Mouse (Mus musculus): ENCODE measurements around the gene Ppp6r3. TPM values are rescaled to one million over a fixed set of nuclear protein-coding genes. Genes with fewer than 3 reads are reported as not detected.

Ppp6r3 gene
- polyA plus RNA-seq, 1 experiment: 28.8 TPM

DNA sequence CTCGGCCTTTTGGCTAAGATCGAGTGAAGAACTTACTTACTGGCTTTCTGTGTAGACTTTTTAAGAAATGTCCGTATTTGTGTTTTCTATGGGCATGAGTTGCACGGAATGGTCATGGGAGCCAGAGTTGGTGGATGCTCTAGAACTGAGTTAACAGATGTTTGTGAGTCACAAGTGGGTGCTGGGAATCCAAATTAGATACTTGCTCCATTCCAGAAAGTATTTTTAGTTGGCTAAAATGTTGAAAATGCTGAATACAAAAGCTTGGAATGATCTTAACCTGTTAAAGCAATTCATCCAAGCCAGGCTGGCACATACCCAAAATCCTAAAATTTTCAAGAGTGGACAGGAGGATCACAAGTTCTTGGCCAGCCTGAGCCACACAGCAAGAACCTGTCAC lies 48.0 kb downstream of the Ppp6r3 start:
- H3K36me3 ChIP-seq (ENCODE audit: control insufficient read depth, insufficient read depth, low read length): no peaks in the 10 kb centered on the region; the same call in 1 of the 2 replicates

DNA sequence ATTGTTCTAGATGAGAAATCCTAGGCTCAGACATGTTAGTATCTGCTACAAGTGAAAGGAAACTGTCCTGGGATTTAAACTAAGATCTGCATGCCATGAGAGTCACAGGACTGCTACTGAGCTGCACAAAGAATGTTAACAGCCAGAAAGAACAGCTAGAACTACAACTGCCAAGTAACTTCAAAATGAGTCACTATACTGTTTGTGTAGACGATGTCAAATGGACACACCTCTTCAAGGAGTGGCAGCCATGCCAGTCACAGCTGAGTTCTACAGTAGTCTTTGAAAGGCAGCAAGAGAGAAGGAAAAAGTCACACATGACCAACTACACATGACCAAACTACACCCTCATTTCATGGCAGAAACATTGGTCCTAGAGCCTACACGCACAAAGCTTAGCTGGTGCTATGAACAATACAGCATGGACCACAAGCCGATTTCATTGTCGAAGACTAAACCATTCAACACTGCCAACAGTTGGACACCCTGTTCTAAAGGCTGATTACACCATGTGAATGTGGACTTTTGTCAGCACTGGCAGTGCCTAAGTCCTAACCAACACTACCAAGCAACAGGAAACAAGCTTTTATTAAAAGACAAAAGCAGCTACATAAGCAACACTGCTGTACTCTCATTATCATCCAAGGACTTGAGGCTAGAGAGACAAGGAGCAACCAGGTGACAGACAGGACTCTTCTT lies 55.9 kb downstream of the Ppp6r3 start:
- Histone ChIP-seq H3K27me3 (ENCODE audit: control insufficient read depth, insufficient read depth, low read length) (no peaks in the 10 kb centered on the region), H3K36me3 (ENCODE audit: control insufficient read depth, insufficient read depth, low read length) (peaks cover 2% of the 10 kb centered on the region; the same call in 1 of the 2 replicates), H3K27ac (ENCODE audit: control insufficient read depth, insufficient read depth, low read depth, low read length) (no peak overlapping the region), H3K4me3 (ENCODE audit: control insufficient read depth, low read depth, low read length) (no peak overlapping the region), H3K4me1 (ENCODE audit: control insufficient read depth, insufficient read depth, low read length) (no peaks in the 10 kb centered on the region)
- TF ChIP-seq POLR2A (IDR thresholded peaks at IDR 0.05; ENCODE audit: control insufficient read depth, low read depth, low read length) (no peak), CTCF (IDR thresholded peaks at IDR 0.05; ENCODE audit: control insufficient read depth, insufficient read depth, insufficient replicate concordance, low read depth, low read length) (no peak)

More for the DNA sequence above, 48.0 kb downstream of the Ppp6r3 start:
- TF ChIP-seq POLR2A (IDR thresholded peaks at IDR 0.05; ENCODE audit: control insufficient read depth, low read depth, low read length): no peak
- TF ChIP-seq CTCF (IDR thresholded peaks at IDR 0.05; ENCODE audit: control insufficient read depth, insufficient read depth, insufficient replicate concordance, low read depth, low read length): no peak
- no peak overlapping the region for H3K4me3 ChIP-seq (ENCODE audit: control insufficient read depth, low read depth, low read length)
- H3K27me3 ChIP-seq (ENCODE audit: control insufficient read depth, insufficient read depth, low read length): no peaks in the 10 kb centered on the region
- no peak overlapping the region for H3K27ac ChIP-seq (ENCODE audit: control insufficient read depth, insufficient read depth, low read depth, low read length)
- H3K4me1 ChIP-seq (ENCODE audit: control insufficient read depth, insufficient read depth, low read length): peaks cover 2% of the 10 kb centered on the region; the same call in 1 of the 2 replicates

DNA sequence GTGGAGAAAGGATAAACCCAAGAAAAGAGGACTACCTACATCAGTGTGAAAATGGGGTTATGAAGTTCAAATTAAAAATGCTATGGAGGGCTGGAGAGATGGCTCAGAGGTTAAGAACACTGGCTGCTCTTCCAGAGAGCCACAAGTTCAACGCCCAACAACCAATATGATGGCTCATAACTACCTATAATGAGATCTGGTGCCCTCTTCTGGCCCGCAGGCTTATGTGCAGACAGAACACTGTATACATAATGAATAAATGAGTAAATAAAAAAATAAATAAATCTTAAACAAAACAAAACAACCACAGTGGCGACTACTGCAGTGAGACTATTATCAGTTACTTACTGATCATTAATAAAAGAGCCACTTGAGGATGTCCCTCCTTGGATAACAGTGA lies 78.3 kb downstream of the Ppp6r3 start:
- TF ChIP-seq POLR2A (IDR thresholded peaks at IDR 0.05; ENCODE audit: control insufficient read depth, low read depth, low read length): no peak
- no peak for TF ChIP-seq CTCF (IDR thresholded peaks at IDR 0.05; ENCODE audit: control insufficient read depth, insufficient read depth, insufficient replicate concordance, low read depth, low read length)
- Histone ChIP-seq H3K4me1 (ENCODE audit: control insufficient read depth, insufficient read depth, low read length) (no peaks in the 10 kb centered on the region), H3K36me3 (ENCODE audit: control insufficient read depth, insufficient read depth, low read length) (no peaks in the 10 kb centered on the region; the same call in 1 of the 2 replicates)

DNA sequence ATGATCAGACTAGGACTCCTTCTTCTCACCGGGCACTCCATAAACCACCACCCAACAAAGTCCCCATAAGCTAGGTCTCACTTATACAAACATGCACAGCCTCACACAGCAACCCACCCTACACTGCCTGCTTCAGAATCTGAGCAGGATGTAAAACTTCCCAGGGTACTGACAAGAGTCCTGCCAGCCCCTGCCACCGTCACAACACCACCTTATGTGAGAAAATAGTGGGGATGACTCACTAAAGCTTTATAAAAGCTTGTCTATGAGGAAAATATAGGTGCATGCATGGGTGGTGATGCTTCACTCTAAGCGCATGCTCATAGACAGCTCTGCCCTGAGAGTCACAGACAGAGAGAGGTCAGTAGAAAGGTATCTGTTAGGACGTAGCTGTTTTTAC lies 85.7 kb downstream of the Ppp6r3 start:
- no peak for TF ChIP-seq POLR2A (IDR thresholded peaks at IDR 0.05; ENCODE audit: control insufficient read depth, low read depth, low read length)
- no peak for TF ChIP-seq CTCF (IDR thresholded peaks at IDR 0.05; ENCODE audit: control insufficient read depth, insufficient read depth, insufficient replicate concordance, low read depth, low read length)
- Histone ChIP-seq H3K36me3 (ENCODE audit: control insufficient read depth, insufficient read depth, low read length) (peaks cover 2% of the 10 kb centered on the region), H3K4me3 (ENCODE audit: control insufficient read depth, low read depth, low read length) (no peak overlapping the region), H3K4me1 (ENCODE audit: control insufficient read depth, insufficient read depth, low read length) (no peaks in the 10 kb centered on the region), H3K27ac (ENCODE audit: control insufficient read depth, insufficient read depth, low read depth, low read length) (no peak overlapping the region), H3K27me3 (ENCODE audit: control insufficient read depth, insufficient read depth, low read length) (no peaks in the 10 kb centered on the region)

More for the DNA sequence above, 78.3 kb downstream of the Ppp6r3 start:
- H3K27me3 ChIP-seq (ENCODE audit: control insufficient read depth, insufficient read depth, low read length): no peaks in the 10 kb centered on the region
- H3K4me3 ChIP-seq (ENCODE audit: control insufficient read depth, low read depth, low read length): no peak overlapping the region
- no peak overlapping the region for H3K27ac ChIP-seq (ENCODE audit: control insufficient read depth, insufficient read depth, low read depth, low read length)

DNA sequence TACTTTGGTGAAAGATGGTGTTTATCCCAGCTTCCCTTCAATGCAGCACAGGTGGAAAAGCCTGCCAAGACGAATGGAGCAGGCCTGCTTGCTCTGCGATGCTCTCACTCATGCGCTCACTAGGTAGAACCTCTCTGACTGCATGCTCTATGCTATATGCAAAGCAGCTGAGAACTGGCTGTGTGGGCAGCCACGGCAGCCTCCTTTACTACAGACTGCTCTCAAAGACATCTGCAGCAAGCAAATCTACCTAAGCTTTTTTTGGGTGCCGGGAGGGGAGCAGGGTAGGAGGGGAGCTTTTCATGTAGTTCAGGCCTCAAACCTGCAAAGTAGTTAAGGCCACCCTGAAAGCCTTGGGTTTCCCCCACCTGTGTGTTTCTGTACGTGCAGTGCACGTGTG lies 92.7 kb downstream of the Ppp6r3 start:
- no peaks in the 10 kb centered on the region for H3K4me1 ChIP-seq (ENCODE audit: control insufficient read depth, insufficient read depth, low read length)
- H3K36me3 ChIP-seq (ENCODE audit: control insufficient read depth, insufficient read depth, low read length): peaks cover 5% of the 10 kb centered on the region
- H3K4me3 ChIP-seq (ENCODE audit: control insufficient read depth, low read depth, low read length): no peak overlapping the region
- H3K27me3 ChIP-seq (ENCODE audit: control insufficient read depth, insufficient read depth, low read length): no peaks in the 10 kb centered on the region
- no peak for TF ChIP-seq POLR2A (IDR thresholded peaks at IDR 0.05; ENCODE audit: control insufficient read depth, low read depth, low read length)
- no peak for TF ChIP-seq CTCF (IDR thresholded peaks at IDR 0.05; ENCODE audit: control insufficient read depth, insufficient read depth, insufficient replicate concordance, low read depth, low read length)
- H3K27ac ChIP-seq (ENCODE audit: control insufficient read depth, insufficient read depth, low read depth, low read length): no peak overlapping the region

DNA sequence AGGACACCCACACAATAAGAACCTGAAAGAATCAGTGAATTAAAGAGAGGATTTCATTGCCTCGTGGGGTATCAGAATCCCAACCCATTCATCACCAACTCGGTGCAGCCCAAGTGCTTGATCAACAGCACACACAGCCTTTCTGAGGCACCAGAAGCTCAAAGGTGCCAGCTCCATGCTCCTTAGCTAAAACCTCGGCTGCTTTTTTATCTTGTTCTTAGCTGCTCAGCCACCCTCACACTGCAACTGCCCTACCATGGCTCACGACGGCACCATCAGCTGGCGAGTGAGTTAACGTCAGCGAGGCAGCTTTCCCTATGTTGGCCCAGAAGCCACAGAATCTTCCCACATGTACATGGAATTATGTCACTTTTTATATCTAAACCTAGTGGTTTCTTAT lies 95.4 kb downstream of the Ppp6r3 start:
- Histone ChIP-seq H3K4me3 (ENCODE audit: control insufficient read depth, low read depth, low read length) (no peak overlapping the region), H3K27ac (ENCODE audit: control insufficient read depth, insufficient read depth, low read depth, low read length) (no peak overlapping the region), H3K4me1 (ENCODE audit: control insufficient read depth, insufficient read depth, low read length) (no peaks in the 10 kb centered on the region), H3K27me3 (ENCODE audit: control insufficient read depth, insufficient read depth, low read length) (no peaks in the 10 kb centered on the region), H3K36me3 (ENCODE audit: control insufficient read depth, insufficient read depth, low read length) (peaks cover 5% of the 10 kb centered on the region)
- TF ChIP-seq POLR2A (IDR thresholded peaks at IDR 0.05; ENCODE audit: control insufficient read depth, low read depth, low read length) (no peak), CTCF (IDR thresholded peaks at IDR 0.05; ENCODE audit: control insufficient read depth, insufficient read depth, insufficient replicate concordance, low read depth, low read length) (no peak)

DNA sequence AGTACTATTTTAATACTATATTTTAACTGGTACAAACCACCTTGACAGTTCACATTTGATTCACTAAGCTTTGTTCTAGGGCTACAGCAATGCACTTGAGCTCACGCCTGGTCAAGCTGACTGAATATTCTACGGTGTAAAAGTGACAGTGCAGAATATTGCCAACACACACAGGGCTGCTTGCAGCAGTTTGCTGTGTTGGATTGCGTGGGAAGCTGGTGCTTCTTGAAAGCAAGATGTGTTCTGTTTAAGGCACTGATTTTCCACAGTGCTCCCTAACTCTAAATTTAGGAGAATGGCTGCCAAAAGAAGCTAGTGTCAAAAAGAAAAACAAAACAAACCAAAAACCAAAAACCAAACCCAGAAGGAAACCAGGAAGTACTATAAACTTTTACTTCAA lies 98.6 kb downstream of the Ppp6r3 start:
- H3K4me3 ChIP-seq (ENCODE audit: control insufficient read depth, low read depth, low read length): no peak overlapping the region
- TF ChIP-seq POLR2A (IDR thresholded peaks at IDR 0.05; ENCODE audit: control insufficient read depth, low read depth, low read length) (no peak), CTCF (IDR thresholded peaks at IDR 0.05; ENCODE audit: control insufficient read depth, insufficient read depth, insufficient replicate concordance, low read depth, low read length) (no peak)
- no peaks in the 10 kb centered on the region for H3K27me3 ChIP-seq (ENCODE audit: control insufficient read depth, insufficient read depth, low read length)
- H3K4me1 ChIP-seq (ENCODE audit: control insufficient read depth, insufficient read depth, low read length): no peaks in the 10 kb centered on the region
- no peak overlapping the region for H3K27ac ChIP-seq (ENCODE audit: control insufficient read depth, insufficient read depth, low read depth, low read length)
- H3K36me3 ChIP-seq (ENCODE audit: control insufficient read depth, insufficient read depth, low read length): peaks cover 1% of the 10 kb centered on the region; the same call in 1 of the 2 replicates

Measured in testis, adult 2 months (tissue).